Mouse (Mus musculus) central nervous system, embryonic 14 days (tissue): ENCODE results near the gene Gpr137. TPM values are rescaled to one million over a fixed set of nuclear protein-coding genes. Genes with fewer than 3 reads are reported as not detected.

Experiments
- polyA plus RNA-seq: library from polyadenylated mRNA; depleted of rRNA; stranded (reverse); fragments of >200 nt; gene quantifications from 2 replicates; pipeline ENCODE4 v1.2.3, GENCODE M21; 2012; rRNA removed

Gene Gpr137
- 68.1 and 72.4 TPM in 2 replicates for polyA plus RNA-seq

GRCm38 (mm10) chr19:6942249-6942691 is at the start of gene Gpr137:
TSS of gene Gpr137 (minus strand) at chr19:6942480.

GRCm38 (mm10) chr19:6987061-6987903 is 45.0 kb upstream of the Gpr137 start, which contains the start of gene Vegfb:
TSS of gene Vegfb (minus strand) at chr19:6987651.

GRCm38 (mm10) chr19:6980381-6981093 is 38.3 kb upstream of the Gpr137 start, which contains the start of gene Fkbp2:
TSS of gene Fkbp2 (minus strand) at chr19:6980501.

GRCm38 (mm10) chr19:6975537-6976521 is 33.5 kb upstream of the Gpr137 start, which contains the start of gene Plcb3:
TSS of gene Plcb3 (minus strand) at chr19:6976470.

GRCm38 (mm10) chr19:6974211-6975205 is 32.2 kb upstream of the Gpr137 start, which contains the start of gene Ppp1r14b:
TSS of gene Ppp1r14b (plus strand) at chr19:6974968.

GRCm38 (mm10) chr19:6941372-6942248 is 670 bp downstream of the Gpr137 start, which contains the start of gene Bad:
TSS of gene Bad (plus strand) at chr19:6941861.

GRCm38 (mm10) chr19:6934195-6934977 is 7.9 kb downstream of the Gpr137 start, which contains the start of gene Kcnk4:
TSS of gene Kcnk4 (minus strand) at chr19:6934515.

GRCm38 (mm10) chr19:6925307-6925573 is 17.0 kb downstream of the Gpr137 start, which contains the start of gene Catsperz:
TSS of gene Catsperz (minus strand) at chr19:6925380.

GRCm38 (mm10) chr19:6921647-6922567 is 20.4 kb downstream of the Gpr137 start, which contains the start of gene Esrra:
TSS of gene Esrra (minus strand) at chr19:6921813.

GRCm38 (mm10) chr19:6909507-6910289 is 32.6 kb downstream of the Gpr137 start, which contains the start of the genes Trmt112 and Prdx5:
TSS of gene Trmt112 (plus strand) at chr19:6909698.
TSS of gene Prdx5 (minus strand) at chr19:6910106.

Other genes with a start within 250 kb of the Gpr137 start
- 5.8 and 10.8 TPM in 2 replicates for gene Rps6ka4, start 101.8 kb downstream of the Gpr137 start, polyA plus RNA-seq
- gene Ccdc88b, start 84.3 kb downstream of the Gpr137 start, polyA plus RNA-seq, result 1.2 and 1.5 TPM in 2 replicates
- 154 and 159 TPM in 2 replicates for gene Trmt112, start 32.8 kb downstream of the Gpr137 start, polyA plus RNA-seq
- gene Prdx5, start 32.4 kb downstream of the Gpr137 start, polyA plus RNA-seq, result 175 and 190 TPM in 2 replicates
- gene Esrra, start 20.7 kb downstream of the Gpr137 start, polyA plus RNA-seq, result 32.1 and 36.0 TPM in 2 replicates
- 1.3 and 2.5 TPM in 2 replicates for gene Catsperz, start 17.1 kb downstream of the Gpr137 start, polyA plus RNA-seq
- gene Kcnk4, start 8.0 kb downstream of the Gpr137 start, polyA plus RNA-seq, result 1.2 and 1.7 TPM in 2 replicates
- 66.9 and 72.7 TPM in 2 replicates for gene Bad, start 619 bp downstream of the Gpr137 start, polyA plus RNA-seq
- gene Ppp1r14b, start 32.5 kb upstream of the Gpr137 start, polyA plus RNA-seq, result 339 and 374 TPM in 2 replicates
- 26.2 and 38.2 TPM in 2 replicates for gene Plcb3, start 34.0 kb upstream of the Gpr137 start, polyA plus RNA-seq
- 61.1 and 75.9 TPM in 2 replicates for gene Fkbp2, start 38.0 kb upstream of the Gpr137 start, polyA plus RNA-seq
- gene Vegfb, start 45.2 kb upstream of the Gpr137 start, polyA plus RNA-seq, result 30.0 and 38.5 TPM in 2 replicates
- gene Dnajc4, start 50.1 kb upstream of the Gpr137 start, polyA plus RNA-seq, result 30.4 and 31.6 TPM in 2 replicates
- 16.0 and 16.1 TPM in 2 replicates for gene Nudt22, start 53.6 kb upstream of the Gpr137 start, polyA plus RNA-seq
- gene Trpt1, start 53.7 kb upstream of the Gpr137 start, polyA plus RNA-seq, result 16.4 and 18.5 TPM in 2 replicates
- gene Fermt3, start 77.0 kb upstream of the Gpr137 start, polyA plus RNA-seq, result 5.4 and 5.5 TPM in 2 replicates
- 177 and 196 TPM in 2 replicates for gene Stip1, start 97.5 kb upstream of the Gpr137 start, polyA plus RNA-seq
- 5.6 and 9.3 TPM in 2 replicates for gene Macrod1, start 114.3 kb upstream of the Gpr137 start, polyA plus RNA-seq
- 3.0 and 3.3 TPM in 2 replicates for gene Flrt1, start 163.2 kb upstream of the Gpr137 start, polyA plus RNA-seq